Comparison of ENCODE assay signal across 8 mouse cellular contexts in the genomic region with DNA sequence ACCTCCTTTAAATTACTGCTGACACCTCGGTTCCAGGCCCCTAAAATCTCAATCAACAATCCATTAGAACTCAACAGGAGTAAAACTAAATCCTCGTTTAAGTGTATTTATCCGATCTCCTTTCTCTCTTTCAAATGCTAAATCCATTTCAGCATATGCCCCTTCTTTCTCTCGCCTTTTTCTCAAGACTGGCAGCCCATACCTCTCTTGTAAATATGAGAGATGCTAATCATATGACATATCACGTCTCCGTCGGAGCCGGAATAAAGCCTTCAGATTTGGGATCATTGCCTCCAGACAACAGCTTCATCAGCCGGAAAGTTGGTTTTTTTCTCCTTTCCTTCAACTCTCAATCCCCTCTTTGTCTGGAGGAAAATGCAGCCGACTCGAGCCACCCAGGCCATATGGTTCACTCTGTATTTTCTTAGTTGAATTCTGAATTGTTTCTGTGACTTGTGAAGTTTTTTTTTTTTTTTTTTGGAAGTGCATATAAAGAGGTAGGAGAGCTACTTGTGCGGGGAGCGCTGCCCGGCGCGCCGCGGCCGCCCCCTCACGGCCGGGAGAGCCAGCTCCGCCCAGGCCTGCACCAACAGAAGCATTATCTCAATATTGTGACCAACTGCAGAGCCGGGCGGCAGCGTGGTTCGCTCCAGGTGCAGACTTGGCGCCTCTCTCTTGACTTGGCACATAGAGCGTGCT. TPM values are rescaled to one million over a fixed set of nuclear protein-coding genes. Genes with fewer than 3 reads are reported as not detected.
DNase-seq lines count a peak whose midpoint lies in the region; ATAC-seq lines count a peak whose summit lies in the region.

No protein-coding gene starts in this region.

- no peak for ATAC-seq in heart, embryonic 15.5 days (replicated peaks; ENCODE audit: insufficient number of reproducible peaks, insufficient read depth, low FRiP score, low read depth)
- ATAC-seq in liver, embryonic 13.5 days (ENCODE audit: low read depth): peak; percentile 50; the same call in 1 of the 2 replicates
- ATAC-seq in erythroblast, adult 5-6 weeks (replicated peaks; ENCODE audit: low FRiP score, poor library complexity, severe bottlenecking): no peak

- H3K4me3 ChIP-seq in heart, embryonic 15.5 days: peak overlapping the region; percentile 50
- H3K4me3 ChIP-seq in liver, embryonic 13.5 days (replicated peaks): peak overlapping the region; percentile 45

- no peaks in the 10 kb centered on the region for H3K36me3 ChIP-seq in heart, embryonic 15.5 days
- H3K36me3 ChIP-seq in liver, embryonic 13.5 days: no peaks in the 10 kb centered on the region
- H3K36me3 ChIP-seq in splenic B cell, adult 2 months (ENCODE audit: control insufficient read depth, insufficient read depth, low read length, poor library complexity, severe bottlenecking): no peaks in the 10 kb centered on the region

- WGBS in heart, embryonic 15.5 days: under 1% methylated on average over 28 of the region's 28 CpGs
- WGBS in liver, embryonic 13.5 days (ENCODE audit: insufficient replicate concordance): under 1% methylated on average over 28 of the region's 28 CpGs

- DNase-seq in cerebellum, postnatal 10 days: peak; percentile 31 to 48
- no peak for DNase-seq in cerebellum, adult 9-10 months
- DNase-seq in adrenal gland, postnatal 36 days: peak; percentile 28 to 35
- no peak for DNase-seq in liver, embryonic 13.5 days
- DNase-seq in splenic B cell, adult 2 months (ENCODE audit: low read depth, low spot score): peak; percentile 43
- DNase-seq in layer of hippocampus, adult 18-20 months (ENCODE audit: low spot score in 2 of 2): no peak

- H3K27me3 ChIP-seq in heart, embryonic 15.5 days: peaks cover 79% of the 10 kb centered on the region
- H3K27me3 ChIP-seq in liver, embryonic 13.5 days: peaks cover 72% of the 10 kb centered on the region
- H3K27me3 ChIP-seq in splenic B cell, adult 2 months (ENCODE audit: control insufficient read depth, insufficient read depth, low read length, poor library complexity, severe bottlenecking): peaks cover 1% of the 10 kb centered on the region; the same call in 1 of the 2 replicates

- peaks cover 21% of the 10 kb centered on the region for H3K4me1 ChIP-seq in heart, embryonic 15.5 days (replicated peaks)
- peaks cover 11% of the 10 kb centered on the region for H3K4me1 ChIP-seq in liver, embryonic 13.5 days (replicated peaks)

- no peak overlapping the region for H3K9ac ChIP-seq in heart, embryonic 15.5 days
- H3K9ac ChIP-seq in liver, embryonic 13.5 days: no peak overlapping the region

- H3K9me3 ChIP-seq in heart, embryonic 15.5 days (replicated peaks): no peaks in the 10 kb centered on the region
- H3K9me3 ChIP-seq in liver, embryonic 13.5 days (replicated peaks): no peaks in the 10 kb centered on the region

- H3K4me2 ChIP-seq in heart, embryonic 15.5 days: peak overlapping the region; percentile 88
- H3K4me2 ChIP-seq in liver, embryonic 13.5 days: peak overlapping the region; percentile 65

- H3K27ac ChIP-seq in heart, embryonic 15.5 days: no peak overlapping the region
- H3K27ac ChIP-seq in liver, embryonic 13.5 days: no peak overlapping the region

RNA-seq across cellular contexts. Expression of gene Neurog2, which starts 7.1 kb away (rescaled TPM):
- total RNA-seq in adrenal gland, postnatal 36 days (2021): not detected
- not detected in 2 replicates for polyA plus RNA-seq in heart, embryonic 15.5 days (2015; fragmentation: Nextera tagmentation; extraction: Ambion mirVana)
- not detected in 2 replicates for polyA plus RNA-seq in liver, embryonic 13.5 days (2015; fragmentation: Nextera tagmentation; extraction: Ambion mirVana)
- total RNA-seq in layer of hippocampus, adult 18-20 months (2021): 1 to 10 TPM in 1 of 2 experiments, under 1 TPM in 1; 0.71 to 1.5 TPM
- total RNA-seq in erythroblast, adult 5-6 weeks (2015; ENCODE audit: low replicate concordance): not detected in 2 replicates
- total RNA-seq in erythroblast, adult 5-6 weeks (2017; ENCODE audit: low replicate concordance): not detected in 2 replicates

Comparison
In these comparisons a context has a peak if more than half of its experiments do, and no peak if none do; other contexts are left out.
1. DNase-seq: peak in cerebellum, postnatal 10 days (2 of 2), adrenal gland, postnatal 36 days (2 of 2) and splenic B cell, adult 2 months (single experiment); none in cerebellum, adult 9-10 months (single experiment), liver, embryonic 13.5 days (single experiment) and layer of hippocampus, adult 18-20 months (0 of 2).